ENCODE assay signal across 8 mouse cellular contexts in genomic region chr2:75150986-75151385, GRCm38 (mm10).
A peak's percentile ranks its signal among the peaks of the same experiment; 100 is the strongest.
DNase-seq lines count a peak whose midpoint lies in the region; ATAC-seq and TF ChIP-seq lines count a peak whose summit lies in the region.

No protein-coding gene starts in this region.

- no peaks in the 10 kb centered on the region for H3K36me3 ChIP-seq in midbrain, embryonic 14.5 days (ENCODE audit: control insufficient read depth, insufficient read depth, low read length)
- H3K36me3 ChIP-seq in midbrain, embryonic 16.5 days (ENCODE audit: control insufficient read depth, insufficient read depth, low read length): no peaks in the 10 kb centered on the region
- no peaks in the 10 kb centered on the region for H3K36me3 ChIP-seq in lung, embryonic 14.5 days (ENCODE audit: insufficient read depth)

- no peaks in the 10 kb centered on the region for H3K9me3 ChIP-seq in midbrain, embryonic 14.5 days (ENCODE audit: control insufficient read depth, low read length)
- no peaks in the 10 kb centered on the region for H3K9me3 ChIP-seq in midbrain, embryonic 16.5 days (replicated peaks; ENCODE audit: control insufficient read depth, low read length, poor library complexity, severe bottlenecking)
- no peaks in the 10 kb centered on the region for H3K9me3 ChIP-seq in lung, embryonic 14.5 days (ENCODE audit: low read depth, low read length)

- peak; percentile 28 to 46 for DNase-seq in cerebellum, adult 18-20 months
- DNase-seq in cerebellum, adult 11-12 months: no peak
- peak; percentile 85 for DNase-seq in midbrain, embryonic 14.5 days
- peak; percentile 87 to 90 for DNase-seq in cerebellum, postnatal 10 days
- peak; percentile 67 for DNase-seq in heart, postnatal 4 days
- DNase-seq in lung, embryonic 14.5 days: peak; percentile 83
- DNase-seq in thymus, postnatal 25 days: peak; percentile 47

- H3K4me3 ChIP-seq in midbrain, embryonic 14.5 days (replicated peaks; ENCODE audit: low read depth, low read length): no peak overlapping the region
- H3K4me3 ChIP-seq in midbrain, embryonic 16.5 days (ENCODE audit: low read depth, low read length): no peak overlapping the region
- no peak overlapping the region for H3K4me3 ChIP-seq in lung, embryonic 14.5 days (ENCODE audit: low read depth, low read length)

- no peak for ATAC-seq in midbrain, embryonic 14.5 days (ENCODE audit: low FRiP score, low TSS enrichment)
- ATAC-seq in midbrain, embryonic 16.5 days: no peak
- ATAC-seq in lung, embryonic 14.5 days (ENCODE audit: insufficient read depth): no peak

- TF ChIP-seq CTCF in lung, embryonic 14.5 days (IDR thresholded peaks at IDR 0.05; ENCODE audit: low read depth): peak; percentile 78

- no peak overlapping the region for H3K4me2 ChIP-seq in midbrain, embryonic 14.5 days (ENCODE audit: low read length)
- no peak overlapping the region for H3K4me2 ChIP-seq in midbrain, embryonic 16.5 days (ENCODE audit: low read length)
- H3K4me2 ChIP-seq in lung, embryonic 14.5 days: no peak overlapping the region

- H3K27ac ChIP-seq in midbrain, embryonic 14.5 days (replicated peaks; ENCODE audit: low read depth, low read length): no peak overlapping the region
- H3K27ac ChIP-seq in midbrain, embryonic 16.5 days (ENCODE audit: low read length): no peak overlapping the region
- no peak overlapping the region for H3K27ac ChIP-seq in lung, embryonic 14.5 days (ENCODE audit: low read depth)

- no peaks in the 10 kb centered on the region for H3K4me1 ChIP-seq in midbrain, embryonic 14.5 days (ENCODE audit: control insufficient read depth, insufficient read depth, low read length)
- H3K4me1 ChIP-seq in midbrain, embryonic 16.5 days (ENCODE audit: control insufficient read depth, insufficient read depth, low read length): no peaks in the 10 kb centered on the region
- no peaks in the 10 kb centered on the region for H3K4me1 ChIP-seq in lung, embryonic 14.5 days (ENCODE audit: insufficient read depth)

- 9% methylated on average over 6 of the region's 6 CpGs for WGBS in midbrain, embryonic 14.5 days
- under 1% methylated on average over 6 of the region's 6 CpGs for WGBS in midbrain, embryonic 16.5 days
- 2% methylated on average over 6 of the region's 6 CpGs for WGBS in lung, embryonic 14.5 days

- H3K9ac ChIP-seq in midbrain, embryonic 14.5 days (replicated peaks; ENCODE audit: low read length): no peak overlapping the region
- H3K9ac ChIP-seq in midbrain, embryonic 16.5 days (ENCODE audit: low read depth, low read length): no peak overlapping the region
- H3K9ac ChIP-seq in lung, embryonic 14.5 days: no peak overlapping the region

- no peaks in the 10 kb centered on the region for H3K27me3 ChIP-seq in midbrain, embryonic 14.5 days (ENCODE audit: control insufficient read depth, insufficient read depth, low read length)
- H3K27me3 ChIP-seq in midbrain, embryonic 16.5 days (ENCODE audit: control insufficient read depth, insufficient read depth, low read depth, low read length): no peaks in the 10 kb centered on the region
- H3K27me3 ChIP-seq in lung, embryonic 14.5 days (ENCODE audit: insufficient read depth, low read length): peaks cover 13% of the 10 kb centered on the region; the same call in 1 of the 2 replicates
